Mouse (Mus musculus) brain, embryonic 14.5 days (tissue): ENCODE results near the gene Arpc1b.

Experiments used
- CTCF ChIP-seq: fragments of 200-500 bp; IDR thresholded peaks from 2 replicates; pipeline ENCODE4 v1.5.1; 2012; ENCODE audit warnings: inconsistent platforms, mild to moderate bottlenecking, moderate library complexity, borderline replicate concordance; ENCODE audit not compliant: insufficient read depth, insufficient read length; ENCODE audit errors: extremely low read depth
- POLR2A ChIP-seq: fragments of 200-500 bp; IDR thresholded peaks from 2 replicates; pipeline ENCODE4 v1.6.1; 2012; ENCODE audit warnings: mild to moderate bottlenecking, inconsistent platforms, borderline replicate concordance; ENCODE audit not compliant: poor library complexity, insufficient read depth, insufficient read length, severe bottlenecking; ENCODE audit errors: extremely low read depth

GRCm38 (mm10) chr5:145081866-145082613 lies 32.0 kb upstream of the Arpc1b start:
- no peak for TF ChIP-seq CTCF
- no peak for TF ChIP-seq POLR2A
